Mouse (Mus musculus) brown adipose tissue, adult 24 weeks (tissue): Measurements from ENCODE around the gene Gm14296. TPM values are rescaled to one million over a fixed set of nuclear protein-coding genes. Genes with fewer than 3 reads are reported as not detected.
"Not testable (repeated sequence)": the region's sequence is repeated elsewhere in the genome, so short reads cannot be mapped to it uniquely, and the experiment has no call there.

Experiments used
- H3K27ac ChIP-seq: fragments of 200-500 bp; replicated peaks from 2 replicates; pipeline ENCODE4 v1.5.1; 2012; ENCODE audit warnings: low read depth, mild to moderate bottlenecking, low read length
- H3K4me1 ChIP-seq: fragments of 200-500 bp; 2 replicates; pipeline ENCODE4 v1.6.1; 2012; ENCODE audit warnings: low read length, mixed read lengths; ENCODE audit not compliant: control insufficient read depth, insufficient read depth, insufficient read length
- H3K4me3 ChIP-seq: fragments of 200-500 bp; 2 replicates; pipeline ENCODE4 v1.5.1; 2012; ENCODE audit warnings: low read depth, mild to moderate bottlenecking, low read length, moderate library complexity; ENCODE audit not compliant: insufficient read depth
- polyA plus RNA-seq: library from polyadenylated mRNA; stranded (reverse); fragments of >200 nt; gene quantifications from 2 replicates; pipeline ENCODE4 v1.2.4, GENCODE M21; 2012; ENCODE audit not compliant: missing spikeins, insufficient read depth, insufficient read length

Gm14296 gene
- 9.2 and 13.1 TPM in 2 replicates for polyA plus RNA-seq

DNA sequence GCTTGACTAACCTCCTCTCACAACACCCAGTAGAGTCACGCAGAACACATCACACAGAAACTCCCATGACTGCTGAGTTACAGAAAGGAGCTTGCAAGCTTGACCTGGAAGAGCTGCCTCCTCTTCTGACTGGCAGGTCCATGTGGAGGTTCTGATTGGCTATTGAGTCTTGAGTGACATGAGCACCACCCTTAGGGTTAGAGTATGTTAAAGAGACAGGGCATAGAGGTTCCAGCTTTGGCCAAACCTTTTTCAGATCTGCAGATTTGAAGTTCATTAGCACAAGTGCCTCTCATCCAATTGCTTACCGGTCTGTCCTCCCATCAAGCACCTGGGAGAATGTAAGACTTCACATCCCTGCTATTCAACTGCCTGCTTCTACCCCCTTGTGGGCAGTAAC, at the start of gene Gm14296:
Gm14296 (minus strand) TSS at position 101 of the 400 bp plus-strand sequence.
- H3K4me1 ChIP-seq, H3K4me3 ChIP-seq: not testable (repeated sequence)

GRCm38 (mm10) chr2:176905464-176905863, 22.1 kb downstream of the Gm14296 start:
- H3K4me1 ChIP-seq, H3K27ac ChIP-seq: not testable (repeated sequence)

More for the DNA sequence above, at the start of gene Gm14296:
- H3K27ac ChIP-seq = not testable (repeated sequence)

More at GRCm38 (mm10) chr2:176905464-176905863, 22.1 kb downstream of the Gm14296 start:
- H3K4me3 ChIP-seq = not testable (repeated sequence)

Other genes starting within 250 kb of the Gm14296 start
- gene Gm14305, start 219.5 kb downstream of the Gm14296 start, polyA plus RNA-seq = 6.9 and 14.3 TPM in 2 replicates
- gene Gm14295, start 129.2 kb downstream of the Gm14296 start, polyA plus RNA-seq = 11.8 and 14.9 TPM in 2 replicates
- gene Gm14408, start 96.7 kb downstream of the Gm14296 start, polyA plus RNA-seq = not detected in 2 replicates
- gene Gm14419, start 73.1 kb upstream of the Gm14296 start, polyA plus RNA-seq = 16.1 and 24.1 TPM in 2 replicates
- gene Gm14401, start 146.5 kb upstream of the Gm14296 start, polyA plus RNA-seq = 0.96 and 3.9 TPM in 2 replicates